Mouse (Mus musculus) ES-Bruce4 (cell line): ENCODE data around the gene Pak4. TPM values are rescaled to one million over a fixed set of nuclear protein-coding genes. Genes with fewer than 3 reads are reported as not detected.

ENCODE experiments used
- H3K27ac ChIP-seq: 2 replicates; pipeline ENCODE4 v1.5.1; 2012; ENCODE audit warnings: low read length, inconsistent platforms; ENCODE audit not compliant: insufficient read depth
- H3K27me3 ChIP-seq: 2 replicates; pipeline ENCODE4 v1.6.1; 2012; ENCODE audit warnings: mild to moderate bottlenecking, low read length, inconsistent platforms; ENCODE audit not compliant: control insufficient read depth, poor library complexity, insufficient read depth, severe bottlenecking
- H3K36me3 ChIP-seq: 2 replicates; pipeline ENCODE4 v1.6.1; 2012; ENCODE audit warnings: inconsistent platforms, mild to moderate bottlenecking, low read length, moderate library complexity; ENCODE audit not compliant: control insufficient read depth, poor library complexity, insufficient read depth, severe bottlenecking
- H3K4me1 ChIP-seq: one replicate; pipeline ENCODE4 v1.8.1; 2011; ENCODE audit warnings: low read length; ENCODE audit not compliant: control insufficient read depth, insufficient read depth
- H3K4me3 ChIP-seq: 2 replicates; pipeline ENCODE4 v1.5.1; 2011; ENCODE audit warnings: low read depth, mild to moderate bottlenecking, low read length
- H3K9ac ChIP-seq: 2 replicates; pipeline ENCODE4 v1.6.1; 2012; ENCODE audit warnings: low read depth, mild to moderate bottlenecking, inconsistent platforms; ENCODE audit not compliant: poor library complexity, severe bottlenecking
- H3K9me3 ChIP-seq: replicated peaks from 2 replicates; pipeline ENCODE4 v1.6.1; 2012; ENCODE audit warnings: mild to moderate bottlenecking, low read length, inconsistent platforms; ENCODE audit not compliant: control insufficient read depth, poor library complexity, insufficient read depth, severe bottlenecking
- CTCF ChIP-seq: IDR thresholded peaks from one replicate; pipeline ENCODE4 v1.8.1; 2011; ENCODE audit warnings: low read depth, low read length
- EP300 ChIP-seq: IDR thresholded peaks from 2 replicates; pipeline ENCODE4 v1.6.1; 2011; ENCODE audit warnings: low read depth, low read length; ENCODE audit not compliant: insufficient read depth
- POLR2A ChIP-seq: IDR thresholded peaks from one replicate; pipeline ENCODE4 v1.8.1; 2011; ENCODE audit warnings: low read length; ENCODE audit not compliant: insufficient read depth
- polyA plus RNA-seq: library from polyadenylated mRNA; stranded (reverse); fragments of >200 nt; gene quantifications from 2 replicates; pipeline ENCODE4 v1.2.4, GENCODE M21; 2011; ENCODE audit warnings: low read depth; ENCODE audit not compliant: missing spikeins, insufficient read depth, insufficient read length

The Pak4 gene
- polyA plus RNA-seq, 1 experiment, result 64.4 TPM

DNA sequence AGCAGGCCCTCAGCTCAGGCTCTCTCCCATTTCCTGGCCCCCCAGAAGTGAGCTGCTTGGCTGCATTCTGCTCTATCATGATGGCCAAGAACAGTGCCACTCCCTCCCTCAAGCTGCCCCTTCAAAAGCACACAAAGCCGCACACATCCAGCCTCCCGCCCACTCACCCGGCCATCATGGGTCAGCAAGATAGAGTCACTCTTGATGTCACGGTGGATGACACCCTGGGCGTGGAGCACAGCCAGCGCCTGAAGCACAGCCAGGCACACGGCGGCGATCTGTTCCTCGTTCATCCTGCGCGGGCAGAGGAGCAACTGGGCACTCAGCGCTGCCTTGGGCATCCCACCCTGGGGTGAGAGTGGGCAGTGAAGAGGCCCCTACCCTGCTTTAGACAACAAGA, 35.6 kb downstream of the Pak4 start:
- no peak for TF ChIP-seq CTCF
- TF ChIP-seq POLR2A, result no peak
- no peak for TF ChIP-seq EP300
- no peak overlapping the region for H3K27ac ChIP-seq
- H3K4me3 ChIP-seq, result no peak overlapping the region
- no peaks in the 10 kb centered on the region for H3K9me3 ChIP-seq
- peaks cover 31% of the 10 kb centered on the region for H3K36me3 ChIP-seq
- no peak overlapping the region for H3K9ac ChIP-seq
- H3K4me1 ChIP-seq, result peaks cover 4% of the 10 kb centered on the region
- no peaks in the 10 kb centered on the region for H3K27me3 ChIP-seq

DNA sequence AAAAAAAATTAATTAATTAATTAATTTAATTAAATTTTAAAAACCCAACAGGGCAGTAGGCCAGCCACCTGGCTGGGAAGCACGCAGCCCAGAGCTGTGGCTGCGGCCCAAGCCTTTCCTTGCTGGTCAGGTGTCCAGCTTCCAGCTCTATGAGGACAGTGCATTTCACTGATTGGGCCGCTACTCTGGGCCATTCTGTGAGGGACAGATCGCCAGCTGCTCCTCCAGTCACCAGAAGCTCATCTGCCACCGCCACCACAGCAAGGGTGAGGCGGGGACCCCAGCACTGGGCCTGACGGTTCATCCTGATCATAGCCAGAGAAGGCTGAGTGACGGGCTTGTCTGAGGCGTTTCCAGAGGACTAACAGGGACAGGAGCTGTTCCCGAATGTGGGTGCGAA, 36.0 kb downstream of the Pak4 start:
- no peaks in the 10 kb centered on the region for H3K9me3 ChIP-seq
- H3K4me3 ChIP-seq, result no peak overlapping the region
- peaks cover 4% of the 10 kb centered on the region for H3K4me1 ChIP-seq
- H3K27ac ChIP-seq, result no peak overlapping the region
- TF ChIP-seq POLR2A, result no peak
- TF ChIP-seq CTCF, result no peak
- TF ChIP-seq EP300, result no peak
- H3K9ac ChIP-seq, result no peak overlapping the region
- peaks cover 27% of the 10 kb centered on the region for H3K36me3 ChIP-seq
- H3K27me3 ChIP-seq, result no peaks in the 10 kb centered on the region

DNA sequence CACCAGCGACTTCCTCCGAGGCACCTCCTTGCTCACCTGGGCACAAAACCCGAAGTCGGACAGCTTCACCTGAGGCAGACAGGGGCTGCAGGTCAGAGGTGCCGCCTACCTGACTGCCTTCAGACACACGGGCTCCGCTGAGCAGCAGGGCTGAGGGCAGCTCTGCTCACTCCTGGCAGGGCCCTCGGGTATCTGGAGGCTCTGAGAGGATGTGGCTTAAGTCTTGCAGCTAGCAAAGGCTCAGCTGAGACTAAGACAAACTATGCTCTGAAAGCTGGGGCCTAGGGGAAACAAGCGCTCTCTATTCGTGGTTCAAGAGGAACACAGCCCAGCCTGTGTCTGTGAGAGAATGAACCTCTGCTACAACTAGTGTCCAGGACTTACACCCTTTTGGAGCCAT, 37.1 kb downstream of the Pak4 start:
- TF ChIP-seq POLR2A (no peak), EP300 (no peak), CTCF (no peak)
- H3K4me3 ChIP-seq, result no peak overlapping the region
- H3K9me3 ChIP-seq, result no peaks in the 10 kb centered on the region
- no peak overlapping the region for H3K27ac ChIP-seq
- peaks cover 4% of the 10 kb centered on the region for H3K4me1 ChIP-seq
- H3K36me3 ChIP-seq, result peaks cover 17% of the 10 kb centered on the region
- H3K27me3 ChIP-seq, result no peaks in the 10 kb centered on the region
- H3K9ac ChIP-seq, result no peak overlapping the region

DNA sequence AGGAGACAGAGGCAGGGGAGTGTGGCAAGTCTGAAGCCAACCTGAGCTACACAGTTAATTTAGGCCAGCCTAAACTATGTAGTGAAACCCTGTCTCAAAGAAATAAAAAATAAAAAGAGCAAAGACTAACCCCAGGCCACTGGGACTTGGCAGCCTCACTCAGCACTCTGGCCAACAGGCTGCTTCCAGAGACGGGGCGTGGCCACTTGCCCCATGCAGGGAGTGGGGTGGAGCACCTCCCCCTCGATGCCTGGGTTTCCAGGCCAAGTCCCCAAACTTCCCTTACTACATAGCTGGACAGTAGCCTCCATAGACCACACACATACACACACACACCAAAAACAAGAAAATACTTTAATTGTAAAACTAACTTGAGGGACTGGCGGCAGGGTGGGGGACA, 39.5 kb downstream of the Pak4 start:
- TF ChIP-seq EP300 (no peak), POLR2A (no peak), CTCF (no peak)
- Histone ChIP-seq H3K36me3 (peaks cover 3% of the 10 kb centered on the region; the same call in 1 of the 2 replicates), H3K9ac (no peak overlapping the region), H3K27me3 (no peaks in the 10 kb centered on the region), H3K27ac (no peak overlapping the region; the same call in 1 of the 2 replicates), H3K9me3 (no peaks in the 10 kb centered on the region), H3K4me1 (peaks cover 6% of the 10 kb centered on the region), H3K4me3 (no peak overlapping the region)

DNA sequence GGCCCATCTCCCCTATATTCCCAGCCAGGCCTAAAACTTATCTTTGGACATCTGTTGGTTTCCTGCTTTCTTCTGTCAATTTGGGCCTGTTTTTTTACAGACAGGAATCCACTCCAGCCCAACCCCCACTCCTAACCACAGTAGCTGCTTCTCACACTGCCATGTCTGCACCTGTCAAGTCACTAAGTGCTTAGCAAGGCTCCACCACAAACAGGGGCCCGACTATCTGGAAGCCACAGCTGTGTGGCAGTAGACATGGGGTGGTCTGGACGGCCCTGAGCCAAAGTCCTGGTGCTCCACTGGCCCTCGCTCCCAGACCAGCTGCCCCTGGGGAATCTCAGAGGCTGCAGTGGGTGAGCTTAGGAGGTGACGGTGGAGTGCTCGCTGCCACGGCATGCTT, 40.3 kb downstream of the Pak4 start:
- no peak overlapping the region for H3K27ac ChIP-seq
- H3K9ac ChIP-seq, result no peak overlapping the region
- no peak overlapping the region for H3K4me3 ChIP-seq
- peaks cover 6% of the 10 kb centered on the region for H3K4me1 ChIP-seq
- TF ChIP-seq EP300 (no peak), CTCF (no peak), POLR2A (no peak)
- peaks cover 3% of the 10 kb centered on the region; the same call in 1 of the 2 replicates for H3K36me3 ChIP-seq
- no peaks in the 10 kb centered on the region for H3K9me3 ChIP-seq
- H3K27me3 ChIP-seq, result no peaks in the 10 kb centered on the region

DNA sequence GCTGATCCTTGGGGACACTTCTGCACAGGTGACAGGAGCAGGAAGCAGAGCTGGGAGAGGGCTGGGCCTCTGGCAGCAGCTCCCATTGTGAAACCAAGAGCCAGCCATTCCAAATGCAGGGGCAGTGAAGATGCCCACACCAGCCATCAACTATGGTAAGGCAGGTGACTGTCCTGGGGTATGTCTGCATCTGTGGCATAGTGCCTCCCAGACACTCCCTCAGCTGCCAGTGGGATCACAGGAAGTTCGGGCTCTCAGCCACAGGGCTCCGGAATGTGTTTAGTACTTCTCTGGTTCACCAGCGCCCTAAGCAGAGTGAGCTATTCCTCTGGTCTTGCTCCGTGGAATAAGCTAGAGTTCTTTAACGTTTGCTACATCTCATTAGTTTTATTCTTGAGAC, 40.9 kb downstream of the Pak4 start:
- H3K27ac ChIP-seq, result no peak overlapping the region
- TF ChIP-seq POLR2A (no peak), CTCF (no peak), EP300 (no peak)
- no peaks in the 10 kb centered on the region for H3K9me3 ChIP-seq
- H3K4me1 ChIP-seq, result peaks cover 6% of the 10 kb centered on the region
- no peak overlapping the region for H3K4me3 ChIP-seq
- peaks cover 3% of the 10 kb centered on the region; the same call in 1 of the 2 replicates for H3K36me3 ChIP-seq
- no peaks in the 10 kb centered on the region for H3K27me3 ChIP-seq
- no peak overlapping the region for H3K9ac ChIP-seq
